ENCODE assay signal across 8 mouse cellular contexts in the genomic region with DNA sequence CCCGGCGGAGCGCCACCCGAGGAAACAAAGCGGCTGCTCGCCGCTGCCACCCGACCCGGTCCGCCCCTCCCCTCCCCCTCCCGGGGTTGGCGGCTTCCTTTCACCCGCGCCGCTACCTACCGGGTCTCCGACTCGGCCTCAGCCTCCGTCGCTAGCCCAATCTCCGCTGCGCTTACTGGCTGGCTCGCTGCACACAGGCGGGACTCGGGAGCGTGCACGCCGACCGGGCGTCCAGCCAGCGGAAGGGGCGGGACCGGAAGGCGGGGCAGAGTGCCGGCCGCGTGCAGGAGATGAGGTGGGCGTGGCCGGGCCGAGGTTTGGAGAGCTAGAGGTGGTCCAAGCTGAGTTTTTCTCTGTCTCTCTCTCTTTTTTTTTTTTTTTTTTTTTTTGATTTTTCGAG. TPM values are rescaled to one million over a fixed set of nuclear protein-coding genes. Genes with fewer than 3 reads are reported as not detected.
DNase-seq lines count a peak whose midpoint lies in the region; ATAC-seq and TF ChIP-seq lines count a peak whose summit lies in the region.

No protein-coding gene starts in this region.

- no peak for TF ChIP-seq CTCF in bone marrow, adult 2 months (IDR thresholded peaks at IDR 0.05; ENCODE audit: control insufficient read depth, insufficient read depth, low read length)

- no peaks in the 10 kb centered on the region; the same call in 1 of the 2 replicates for H3K4me1 ChIP-seq in bone marrow, adult 2 months (ENCODE audit: control insufficient read depth, insufficient read depth, low read length)
- peaks cover 18% of the 10 kb centered on the region for H3K4me1 ChIP-seq in embryonic facial prominence, embryonic 15.5 days
- H3K4me1 ChIP-seq in heart, embryonic 10.5 days, result peaks cover 15% of the 10 kb centered on the region
- peaks cover 24% of the 10 kb centered on the region for H3K4me1 ChIP-seq in kidney, embryonic 15.5 days

- TF ChIP-seq POLR2A in bone marrow, adult 2 months (IDR thresholded peaks at IDR 0.05; ENCODE audit: borderline replicate concordance, control insufficient read depth, low read depth, low read length), result peak; percentile 76; the same call in 1 of the 2 replicates

- no peaks in the 10 kb centered on the region for H3K27me3 ChIP-seq in embryonic facial prominence, embryonic 15.5 days
- no peaks in the 10 kb centered on the region for H3K27me3 ChIP-seq in heart, embryonic 10.5 days (ENCODE audit: insufficient read depth, poor library complexity, severe bottlenecking)
- no peaks in the 10 kb centered on the region for H3K27me3 ChIP-seq in kidney, embryonic 15.5 days

- WGBS in bone marrow, adult 2 months, result under 1% methylated on average over 40 of the region's 41 CpGs
- WGBS in embryonic facial prominence, embryonic 15.5 days, result 0% methylated on average over 41 of the region's 41 CpGs
- WGBS in heart, embryonic 10.5 days, result 0% methylated on average over 41 of the region's 41 CpGs
- under 1% methylated on average over 41 of the region's 41 CpGs for WGBS in kidney, embryonic 15.5 days

- H3K9me3 ChIP-seq in embryonic facial prominence, embryonic 15.5 days (replicated peaks), result no peaks in the 10 kb centered on the region
- H3K9me3 ChIP-seq in heart, embryonic 10.5 days, result no peaks in the 10 kb centered on the region
- no peaks in the 10 kb centered on the region for H3K9me3 ChIP-seq in kidney, embryonic 15.5 days (replicated peaks)

- H3K36me3 ChIP-seq in embryonic facial prominence, embryonic 15.5 days, result peaks cover 14% of the 10 kb centered on the region; the same call in 1 of the 2 replicates
- H3K36me3 ChIP-seq in heart, embryonic 10.5 days, result peaks cover 30% of the 10 kb centered on the region
- H3K36me3 ChIP-seq in kidney, embryonic 15.5 days, result peaks cover 22% of the 10 kb centered on the region

- peak; percentile 97 for ATAC-seq in embryonic facial prominence, embryonic 15.5 days (ENCODE audit: insufficient number of reproducible peaks, low FRiP score, low TSS enrichment, low read depth)
- peak; percentile 97 for ATAC-seq in kidney, embryonic 15.5 days (replicated peaks; ENCODE audit: low FRiP score)
- ATAC-seq in monocyte, adult 5-6 weeks (replicated peaks; ENCODE audit: insufficient number of reproducible peaks, low FRiP score, low TSS enrichment, poor library complexity, severe bottlenecking), result peak; percentile 99

- H3K9ac ChIP-seq in embryonic facial prominence, embryonic 15.5 days, result peak overlapping the region; percentile 71
- peak overlapping the region; percentile 89 for H3K9ac ChIP-seq in kidney, embryonic 15.5 days

- H3K4me3 ChIP-seq in bone marrow, adult 2 months (replicated peaks; ENCODE audit: control insufficient read depth, low read depth, low read length), result peak overlapping the region; percentile 72
- peak overlapping the region; percentile 85 for H3K4me3 ChIP-seq in embryonic facial prominence, embryonic 15.5 days (replicated peaks)
- peak overlapping the region; percentile 79 for H3K4me3 ChIP-seq in heart, embryonic 10.5 days
- peak overlapping the region; percentile 86 for H3K4me3 ChIP-seq in kidney, embryonic 15.5 days (replicated peaks)

- DNase-seq in 416B (ENCODE audit: low read depth) (peak; percentile 94), liver (peak; percentile 98)
- DNase-seq in heart, embryonic 10.5 days (ENCODE audit: low spot score), result peak; percentile 98
- peak; percentile 97 to 99 for DNase-seq in spleen, postnatal 4 days (ENCODE audit: low spot score in 2 of 2)

- peak overlapping the region; percentile 54 for H3K4me2 ChIP-seq in embryonic facial prominence, embryonic 15.5 days (replicated peaks)
- H3K4me2 ChIP-seq in kidney, embryonic 15.5 days, result peak overlapping the region; percentile 63

- H3K27ac ChIP-seq in bone marrow, adult 2 months (ENCODE audit: control insufficient read depth, insufficient read depth, low read depth, low read length, poor library complexity), result peak overlapping the region; percentile 75
- H3K27ac ChIP-seq in embryonic facial prominence, embryonic 15.5 days (replicated peaks), result peak overlapping the region; percentile 92
- peak overlapping the region; percentile 94 for H3K27ac ChIP-seq in heart, embryonic 10.5 days
- peak overlapping the region; percentile 94 for H3K27ac ChIP-seq in kidney, embryonic 15.5 days

RNA-seq across cellular contexts. Expression of a gene that starts 11.1 kb away (rescaled TPM):
- polyA plus RNA-seq in bone marrow, adult 2 months (2011; ENCODE audit: insufficient read depth, insufficient read length, low replicate concordance, missing spikeins), result 28.0 and 38.2 TPM in 2 replicates
- polyA plus RNA-seq in embryonic facial prominence, embryonic 15.5 days (2015; fragmentation: Nextera tagmentation; extraction: Ambion mirVana), result 49.5 and 52.9 TPM in 2 replicates
- polyA plus RNA-seq in heart, embryonic 10.5 days (2016; fragmentation: Nextera tagmentation; extraction: Ambion mirVana), result 58.4 and 59.0 TPM in 2 replicates
- polyA plus RNA-seq in kidney, embryonic 15.5 days (2015; fragmentation: Nextera tagmentation; extraction: Ambion mirVana), result 59.2 and 63.2 TPM in 2 replicates
- total RNA-seq in monocyte, adult 5-6 weeks (2017), result 54.9 to 60.7 TPM (median 55.9 TPM) in 3 replicates

RNA-seq across cellular contexts. Expression of a gene that starts 11.2 kb away (rescaled TPM):
- 10.0 and 13.9 TPM in 2 replicates for polyA plus RNA-seq in bone marrow, adult 2 months (2011; ENCODE audit: insufficient read depth, insufficient read length, low replicate concordance, missing spikeins)
- polyA plus RNA-seq in embryonic facial prominence, embryonic 15.5 days (2015; fragmentation: Nextera tagmentation; extraction: Ambion mirVana), result 144 and 158 TPM in 2 replicates
- 113 and 137 TPM in 2 replicates for polyA plus RNA-seq in heart, embryonic 10.5 days (2016; fragmentation: Nextera tagmentation; extraction: Ambion mirVana)
- 165 and 187 TPM in 2 replicates for polyA plus RNA-seq in kidney, embryonic 15.5 days (2015; fragmentation: Nextera tagmentation; extraction: Ambion mirVana)
- 15.5 to 32.4 TPM (median 15.8 TPM) in 3 replicates for total RNA-seq in monocyte, adult 5-6 weeks (2017)

Comparison
In these comparisons a context has a peak if more than half of its experiments do, and no peak if none do; other contexts are left out.
1. Peak in every context shown above with its lines: DNase-seq, ATAC-seq, H3K4me3 ChIP-seq and H3K27ac ChIP-seq.